Mouse (Mus musculus): ENCODE data around the gene Hhat. TPM values are rescaled to one million over a fixed set of nuclear protein-coding genes. Genes with fewer than 3 reads are reported as not detected.

Gene Hhat
- total and polyA plus RNA-seq, 3 experiments: 0.21 to 1.2 (median 1.1) TPM

GRCm38 (mm10) chr1:192582921-192583320, 188.1 kb downstream of the Hhat start:
- peaks cover 49% of the 10 kb centered on the region for H3K27me3 ChIP-seq (replicated peaks)
- no peaks in the 10 kb centered on the region for H3K4me1 ChIP-seq (ENCODE audit: control insufficient read depth in 1 of 2, insufficient read depth in 2 of 2)
- no peak overlapping the region for H3K27ac ChIP-seq (ENCODE audit: insufficient read depth, low read depth)
- no peak overlapping the region for H3K4me3 ChIP-seq (replicated peaks in 1 of 3; ENCODE audit: low read depth in 2 of 3, low read length in 2 of 3, poor library complexity in 1 of 3)
- dilution Hi-C loops (cut with MboI; ENCODE audit: extremely low pct_ligation_motif_present, extremely low pct_unique_long_range_greater_than_20kb, low sequenced_read_pairs): no loop called here
- H3K36me3 ChIP-seq (replicated peaks in 1 of 2; ENCODE audit: control insufficient read depth in 1 of 2, insufficient read depth in 1 of 2, low read length in 1 of 2): no peaks in the 10 kb centered on the region
- TF ChIP-seq ETS1 (conservative IDR thresholded peaks at IDR 0.05; ENCODE audit: low read depth, low read length) (no peak), POLR2A (IDR thresholded peaks at IDR 0.05; ENCODE audit: low read depth, low read length) (no peak), JUN (IDR thresholded peaks at IDR 0.05; ENCODE audit: insufficient read depth, low read depth, low read length) (no peak), UBTF (IDR thresholded peaks at IDR 0.05; ENCODE audit: low read depth, low read length) (no peak), HCFC1 (IDR thresholded peaks at IDR 0.05; ENCODE audit: low read depth, low read length) (no peak), JUND (conservative IDR thresholded peaks at IDR 0.05; ENCODE audit: low read depth, low read length) (no peak)
- no peak overlapping the region for H3K9ac ChIP-seq (ENCODE audit: insufficient read depth, low read depth)
- H3K9me3 ChIP-seq (replicated peaks; ENCODE audit: low read length): no peaks in the 10 kb centered on the region
- H3K4me2 ChIP-seq (ENCODE audit: insufficient read depth, low read depth, poor library complexity, severe bottlenecking): no peak overlapping the region
- no peak for DNase-seq (ENCODE audit: extremely low read depth)
- H3K79me2 ChIP-seq (replicated peaks; ENCODE audit: control insufficient read depth, extremely low read depth, insufficient read depth, poor library complexity, severe bottlenecking): no peaks in the 10 kb centered on the region
- in situ Hi-C loops (cut with MboI; ENCODE audit: low pct_ligation_motif_present, low pct_unique_long_range_greater_than_20kb, low sequenced_read_pairs): no loop called here

- H3K4me2 ChIP-seq (ENCODE audit: insufficient read depth, low read depth, poor library complexity, severe bottlenecking): no peak overlapping the region
- no peaks in the 10 kb centered on the region for H3K79me2 ChIP-seq (replicated peaks; ENCODE audit: control insufficient read depth, extremely low read depth, insufficient read depth, poor library complexity, severe bottlenecking)
- no peak for TF ChIP-seq SIN3A (IDR thresholded peaks at IDR 0.05; ENCODE audit: low read length)
- no peak for TF ChIP-seq ZNF384 (IDR thresholded peaks at IDR 0.05; ENCODE audit: low read depth, low read length)
- no peak for TF ChIP-seq ELF1 (IDR thresholded peaks at IDR 0.05; ENCODE audit: low read depth, low read length)
- no peak for TF ChIP-seq UBTF (IDR thresholded peaks at IDR 0.05; ENCODE audit: low read depth, low read length)
- no peak for TF ChIP-seq MAFK (IDR thresholded peaks at IDR 0.05; ENCODE audit: insufficient replicate concordance, low read length)
- TF ChIP-seq USF2 (conservative IDR thresholded peaks at IDR 0.05; ENCODE audit: low read depth, low read length): no peak
- no peak for TF ChIP-seq CHD1 (IDR thresholded peaks at IDR 0.05; ENCODE audit: low read depth, low read length)
- TF ChIP-seq NELFE (IDR thresholded peaks at IDR 0.05; ENCODE audit: low read depth, low read length): no peak
- no peak for TF ChIP-seq ZC3H11A (IDR thresholded peaks at IDR 0.05; ENCODE audit: low read depth, low read length)
- peaks cover 2% of the 10 kb centered on the region for H3K9me3 ChIP-seq (replicated peaks; ENCODE audit: low read length)
- DNase-seq (ENCODE audit: extremely low read depth): no peak
- peaks cover 19% of the 10 kb centered on the region for H3K27me3 ChIP-seq (replicated peaks)
- no peaks in the 10 kb centered on the region for H3K36me3 ChIP-seq (replicated peaks in 1 of 2; ENCODE audit: control insufficient read depth in 1 of 2, insufficient read depth in 1 of 2, low read length in 1 of 2)
- dilution Hi-C loops (cut with MboI; ENCODE audit: extremely low pct_ligation_motif_present, extremely low pct_unique_long_range_greater_than_20kb, low sequenced_read_pairs) (no loop called here), in situ Hi-C loops (cut with MboI; ENCODE audit: low pct_ligation_motif_present, low pct_unique_long_range_greater_than_20kb, low sequenced_read_pairs) (no loop called here)
- no peaks in the 10 kb centered on the region for H3K4me1 ChIP-seq (ENCODE audit: control insufficient read depth in 1 of 2, insufficient read depth in 2 of 2)
- H3K9ac ChIP-seq (ENCODE audit: insufficient read depth, low read depth): no peak overlapping the region
- H3K4me3 ChIP-seq (replicated peaks in 1 of 3; ENCODE audit: low read depth in 2 of 3, low read length in 2 of 3, poor library complexity in 1 of 3): no peak overlapping the region
- H3K27ac ChIP-seq (ENCODE audit: insufficient read depth, low read depth): no peak overlapping the region
Observed at GRCm38 (mm10) chr1:192564691-192565090, 206.3 kb downstream of the Hhat start.

- Histone ChIP-seq H3K9ac (ENCODE audit: insufficient read depth, low read depth) (no peak overlapping the region), H3K4me3 (replicated peaks in 1 of 3; ENCODE audit: low read depth in 2 of 3, low read length in 2 of 3, poor library complexity in 1 of 3) (no peak overlapping the region), H3K9me3 (replicated peaks; ENCODE audit: low read length) (no peaks in the 10 kb centered on the region), H3K79me2 (replicated peaks; ENCODE audit: control insufficient read depth, extremely low read depth, insufficient read depth, poor library complexity, severe bottlenecking) (no peaks in the 10 kb centered on the region), H3K27me3 (replicated peaks) (peaks cover 33% of the 10 kb centered on the region), H3K36me3 (replicated peaks in 1 of 2; ENCODE audit: control insufficient read depth in 1 of 2, insufficient read depth in 1 of 2, low read length in 1 of 2) (no peaks in the 10 kb centered on the region), H3K4me1 (ENCODE audit: control insufficient read depth in 1 of 2, insufficient read depth in 2 of 2) (peaks cover 0 to 7% of the 10 kb centered on the region in 2 experiments; a peak in 1 of 4 replicates), H3K27ac (ENCODE audit: insufficient read depth, low read depth) (no peak overlapping the region), H3K4me2 (ENCODE audit: insufficient read depth, low read depth, poor library complexity, severe bottlenecking) (no peak overlapping the region)
- TF ChIP-seq USF2 (conservative IDR thresholded peaks at IDR 0.05; ENCODE audit: low read depth, low read length) (no peak), ETS1 (conservative IDR thresholded peaks at IDR 0.05; ENCODE audit: low read depth, low read length) (no peak), ZC3H11A (IDR thresholded peaks at IDR 0.05; ENCODE audit: low read depth, low read length) (no peak), BHLHE40 (IDR thresholded peaks at IDR 0.05; ENCODE audit: low read depth, low read length) (no peak), EP300 (IDR thresholded peaks at IDR 0.05; ENCODE audit: low read length) (no peak), CHD2 (IDR thresholded peaks at IDR 0.05; ENCODE audit: low read length) (no peak), E2F4 (IDR thresholded peaks at IDR 0.05; ENCODE audit: insufficient replicate concordance, low read depth, low read length) (no peak), NRF1 (IDR thresholded peaks at IDR 0.05; ENCODE audit: low read depth, low read length) (no peak), MAZ (IDR thresholded peaks at IDR 0.05; ENCODE audit: low read depth, low read length) (no peak), CTCF (conservative IDR thresholded peaks at IDR 0.05 in 1 of 2, IDR thresholded peaks at IDR 0.05 in 1 of 2; ENCODE audit: low read depth in 2 of 2, low read length in 2 of 2) (no peak), TCF12 (IDR thresholded peaks at IDR 0.05; ENCODE audit: low read depth, low read length) (no peak), MXI1 (IDR thresholded peaks at IDR 0.05; ENCODE audit: low read depth, low read length) (no peak), JUND (conservative IDR thresholded peaks at IDR 0.05; ENCODE audit: low read depth, low read length) (no peak), MAX (IDR thresholded peaks at IDR 0.05; ENCODE audit: low read length) (no peak), RAD21 (IDR thresholded peaks at IDR 0.05; ENCODE audit: low read depth, low read length) (no peak), TBP (conservative IDR thresholded peaks at IDR 0.05; ENCODE audit: low read depth, low read length) (no peak)
- in situ Hi-C loops (cut with MboI; ENCODE audit: low pct_ligation_motif_present, low pct_unique_long_range_greater_than_20kb, low sequenced_read_pairs) (no loop called here), dilution Hi-C loops (cut with MboI; ENCODE audit: extremely low pct_ligation_motif_present, extremely low pct_unique_long_range_greater_than_20kb, low sequenced_read_pairs) (no loop called here)
- DNase-seq (ENCODE audit: extremely low read depth): no peak
Observed at GRCm38 (mm10) chr1:192559341-192559740, 211.7 kb downstream of the Hhat start.
